Mouse (Mus musculus) forebrain, embryonic 14.5 days (tissue): Measurements from ENCODE around the gene Arpp21. TPM values are rescaled to one million over a fixed set of nuclear protein-coding genes. Genes with fewer than 3 reads are reported as not detected.
A peak's percentile ranks its signal among the peaks of the same experiment; 100 is the strongest.

Experiments
- ATAC-seq: fragments of 200-750 bp; cut with Nextera tagmentation; 2 replicates; pipeline ENCODE4 v1.8.0; 2017; ENCODE audit warnings: mild to moderate bottlenecking, moderate library complexity
- DNase-seq: peaks from one replicate; pipeline ENCODE4 v3.0.0-alpha.2; 2015; ENCODE audit warnings: low spot score
- H3K27ac ChIP-seq: fragments of 300-500 bp; sonication (generic); 2 replicates; pipeline ENCODE4 v1.5.1; 2014; ENCODE audit warnings: low read depth, mild to moderate bottlenecking, control low read depth, low read length, moderate library complexity
- H3K27me3 ChIP-seq: fragments of 300-500 bp; sonication (generic); replicated peaks from 2 replicates; pipeline ENCODE4 v1.6.1; 2014; ENCODE audit warnings: low read length, control low read depth, mixed read lengths; ENCODE audit not compliant: control insufficient read depth, insufficient read depth
- H3K36me3 ChIP-seq: fragments of 300-500 bp; sonication (generic); 2 replicates; pipeline ENCODE4 v1.6.1; 2014; ENCODE audit warnings: low read length, control low read depth; ENCODE audit not compliant: control insufficient read depth, insufficient read depth
- H3K4me1 ChIP-seq: fragments of 300-500 bp; sonication (generic); 2 replicates; pipeline ENCODE4 v1.6.1; 2014; ENCODE audit warnings: antibody characterized with exemption, low read length, control low read depth; ENCODE audit not compliant: control insufficient read depth, insufficient read depth
- H3K4me2 ChIP-seq: fragments of 300-500 bp; sonication (generic); 2 replicates; pipeline ENCODE4 v1.6.1; 2014; ENCODE audit warnings: mild to moderate bottlenecking, control low read depth, low read length
- H3K4me3 ChIP-seq: fragments of 300-500 bp; sonication (generic); 2 replicates; pipeline ENCODE4 v1.5.1; 2014; ENCODE audit warnings: low read depth, low read length, control low read depth
- H3K9ac ChIP-seq: fragments of 300-500 bp; sonication (generic); 2 replicates; pipeline ENCODE4 v1.6.1; 2014; ENCODE audit warnings: mild to moderate bottlenecking, low read length, control low read depth, moderate library complexity
- H3K9me3 ChIP-seq: fragments of 300-500 bp; sonication (generic); replicated peaks from 2 replicates; pipeline ENCODE4 v1.6.1; 2016; ENCODE audit warnings: low read length, control low read depth, mixed read lengths; ENCODE audit not compliant: control insufficient read depth
- WGBS: fragments of 180-500 bp; shearing (Covaris S2); extraction: QIAGEN DNeasy Blood & Tissue Kit; methylation state at CpG from one replicate; pipeline ENCODE4 v1.1.7; 2014; 5-methylcytosine and 5-hydroxymethylcytosine counted together
- polyA plus RNA-seq: library from polyadenylated mRNA; unstranded; fragments of >200 nt; fragmentation: Nextera tagmentation; extraction: Ambion mirVana; gene quantifications from 2 replicates; pipeline ENCODE4 v1.2.1, GENCODE M21; 2014

The Arpp21 gene
- polyA plus RNA-seq, 1 experiment from 2014 or later = 29.2 TPM

GRCm38 (mm10) chr9:112253730-112254129 is 18.0 kb upstream of the Arpp21 start:
- ATAC-seq (no peak), DNase-seq (no peak)
- Histone ChIP-seq H3K27me3 (no peaks in the 10 kb centered on the region), H3K36me3 (no peaks in the 10 kb centered on the region), H3K4me1 (no peaks in the 10 kb centered on the region), H3K9me3 (no peaks in the 10 kb centered on the region), H3K9ac (no peak overlapping the region), H3K4me2 (no peak overlapping the region), H3K4me3 (no peak overlapping the region), H3K27ac (no peak overlapping the region)
- WGBS = 67% methylated on average over 1 of the region's 1 CpGs

GRCm38 (mm10) chr9:112251857-112252256 is 16.1 kb upstream of the Arpp21 start:
- no peaks in the 10 kb centered on the region for H3K9me3 ChIP-seq
- no peak for ATAC-seq

GRCm38 (mm10) chr9:112251339-112251738 is 15.6 kb upstream of the Arpp21 start:
- Histone ChIP-seq H3K4me1 (no peaks in the 10 kb centered on the region), H3K9me3 (no peaks in the 10 kb centered on the region), H3K36me3 (no peaks in the 10 kb centered on the region), H3K27ac (no peak overlapping the region), H3K27me3 (no peaks in the 10 kb centered on the region), H3K9ac (no peak overlapping the region), H3K4me3 (no peak overlapping the region), H3K4me2 (no peak overlapping the region)
- ATAC-seq (no peak), DNase-seq (no peak)
- WGBS = 91% methylated on average over 5 of the region's 5 CpGs

More at GRCm38 (mm10) chr9:112251857-112252256, 16.1 kb upstream of the Arpp21 start:
- Histone ChIP-seq H3K4me2 (no peak overlapping the region), H3K27me3 (no peaks in the 10 kb centered on the region), H3K36me3 (no peaks in the 10 kb centered on the region), H3K27ac (no peak overlapping the region), H3K9ac (no peak overlapping the region), H3K4me1 (no peaks in the 10 kb centered on the region), H3K4me3 (no peak overlapping the region)
- no peak for DNase-seq
- 80% methylated on average over 3 of the region's 3 CpGs for WGBS

- 84% methylated on average over 4 of the region's 4 CpGs for WGBS
- Histone ChIP-seq H3K4me1 (no peaks in the 10 kb centered on the region), H3K27me3 (no peaks in the 10 kb centered on the region), H3K9ac (no peak overlapping the region), H3K4me2 (no peak overlapping the region), H3K9me3 (no peaks in the 10 kb centered on the region), H3K27ac (no peak overlapping the region), H3K36me3 (no peaks in the 10 kb centered on the region), H3K4me3 (no peak overlapping the region)
- ATAC-seq = no peak
- no peak for DNase-seq
Observed at GRCm38 (mm10) chr9:112249753-112250152, 14.0 kb upstream of the Arpp21 start.

- no peak for ATAC-seq
- H3K4me2 ChIP-seq = no peak overlapping the region
- H3K4me3 ChIP-seq = no peak overlapping the region
- H3K27me3 ChIP-seq = no peaks in the 10 kb centered on the region
- 77% methylated on average over 2 of the region's 2 CpGs for WGBS
- H3K4me1 ChIP-seq = no peaks in the 10 kb centered on the region
- H3K36me3 ChIP-seq = no peaks in the 10 kb centered on the region
- H3K27ac ChIP-seq = no peak overlapping the region
- no peaks in the 10 kb centered on the region for H3K9me3 ChIP-seq
- no peak for DNase-seq
- H3K9ac ChIP-seq = no peak overlapping the region
Observed at GRCm38 (mm10) chr9:112247183-112247582, 11.4 kb upstream of the Arpp21 start.

GRCm38 (mm10) chr9:112238168-112238567 is 2.4 kb upstream of the Arpp21 start:
- DNase-seq (no peak), ATAC-seq (no peak)
- H3K9me3 ChIP-seq = no peaks in the 10 kb centered on the region
- H3K36me3 ChIP-seq = no peaks in the 10 kb centered on the region
- H3K27me3 ChIP-seq = peaks cover 6% of the 10 kb centered on the region
- no peak overlapping the region for H3K27ac ChIP-seq
- 77% methylated on average over 9 of the region's 9 CpGs for WGBS
- H3K4me1 ChIP-seq = 0 out of 2 replicates have a peak, but pooled peaks cover 2% of the 10 kb centered on the region
- H3K4me3 ChIP-seq = no peak overlapping the region
- H3K9ac ChIP-seq = no peak overlapping the region
- no peak overlapping the region for H3K4me2 ChIP-seq

GRCm38 (mm10) chr9:112236551-112236950 is 813 bp upstream of the Arpp21 start:
- no peak overlapping the region for H3K4me2 ChIP-seq
- ATAC-seq (no peak), DNase-seq (no peak)
- no peaks in the 10 kb centered on the region for H3K9me3 ChIP-seq
- H3K27ac ChIP-seq = no peak overlapping the region; the same call in 1 of the 2 replicates
- H3K36me3 ChIP-seq = no peaks in the 10 kb centered on the region
- WGBS = 83% methylated on average over 8 of the region's 8 CpGs
- H3K4me3 ChIP-seq = no peak overlapping the region
- H3K4me1 ChIP-seq = 0 out of 2 replicates have a peak, but pooled peaks cover 2% of the 10 kb centered on the region
- H3K27me3 ChIP-seq = peaks cover 10% of the 10 kb centered on the region
- H3K9ac ChIP-seq = no peak overlapping the region

- H3K9ac ChIP-seq = peak overlapping the region; percentile 84
- H3K27me3 ChIP-seq = peaks cover 10% of the 10 kb centered on the region
Observed at GRCm38 (mm10) chr9:112235041-112235695, 570 bp downstream of the Arpp21 start.

GRCm38 (mm10) chr9:112234505-112235024 is 1.2 kb downstream of the Arpp21 start:
- ATAC-seq (peak; percentile 51), DNase-seq (peak; percentile 37)
- 1% methylated on average over 24 of the region's 24 CpGs for WGBS
- Histone ChIP-seq H3K36me3 (no peaks in the 10 kb centered on the region), H3K4me1 (0 out of 2 replicates have a peak, but pooled peaks cover 2% of the 10 kb centered on the region), H3K4me2 (peak overlapping the region; percentile 74), H3K27me3 (peaks cover 10% of the 10 kb centered on the region), H3K9ac (peak overlapping the region; percentile 84), H3K27ac (peak overlapping the region; percentile 90), H3K9me3 (no peaks in the 10 kb centered on the region), H3K4me3 (peak overlapping the region; percentile 58)

More at GRCm38 (mm10) chr9:112235041-112235695, 570 bp downstream of the Arpp21 start:
- no peaks in the 10 kb centered on the region for H3K9me3 ChIP-seq
- H3K4me1 ChIP-seq = 0 out of 2 replicates have a peak, but pooled peaks cover 2% of the 10 kb centered on the region
- peak; percentile 84 for DNase-seq
- 1% methylated on average over 36 of the region's 44 CpGs for WGBS
- peak overlapping the region; percentile 58 for H3K4me3 ChIP-seq
- H3K27ac ChIP-seq = peak overlapping the region; percentile 90
- peak; percentile 94 for ATAC-seq
- no peaks in the 10 kb centered on the region for H3K36me3 ChIP-seq
- peak overlapping the region; percentile 74 for H3K4me2 ChIP-seq
